Mouse (Mus musculus) bone marrow, adult 2 months (tissue): Measurements from ENCODE around the gene Wfdc18.

Experiments used
- CTCF ChIP-seq: fragments of 200-500 bp; IDR thresholded peaks from 2 replicates; pipeline ENCODE4 v1.5.1; 2011; ENCODE audit warnings: low read length, control low read depth; ENCODE audit not compliant: control insufficient read depth, insufficient read depth
- POLR2A ChIP-seq: fragments of 200-500 bp; IDR thresholded peaks from 2 replicates; pipeline ENCODE4 v1.6.1; 2011; ENCODE audit warnings: low read depth, mild to moderate bottlenecking, control low read depth, low read length, borderline replicate concordance; ENCODE audit not compliant: control insufficient read depth

DNA sequence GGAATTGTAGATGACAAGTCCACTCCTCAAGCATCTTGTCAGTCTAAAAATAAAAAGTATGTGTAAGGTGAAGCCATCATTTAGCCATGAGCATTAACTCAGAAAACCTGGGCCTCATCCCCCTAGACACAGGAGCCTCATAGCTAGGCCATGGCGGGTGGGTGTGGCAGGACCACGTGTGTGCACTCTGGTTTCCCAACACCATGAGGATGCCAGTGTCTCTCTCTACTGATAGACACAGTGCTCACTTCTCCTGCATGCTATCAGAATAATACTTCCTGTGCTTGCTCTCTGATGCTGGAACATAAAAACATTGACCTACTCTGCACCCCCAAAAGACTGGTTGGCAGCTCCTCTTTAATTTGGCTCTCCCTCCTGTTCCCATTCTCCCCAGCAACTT lies 27.1 kb downstream of the Wfdc18 start:
- TF ChIP-seq POLR2A = no peak
- TF ChIP-seq CTCF = no peak
